Mouse (Mus musculus) forebrain, embryonic 16.5 days (tissue): ENCODE measurements at regions not wholly inside any gene's neighbourhood (a gene's known extent, or its start where the extent isn't known, plus 50 kb on each side); places are given as distances from the start of the nearest gene placed in this dataset.

ENCODE experiments used
- ATAC-seq: fragments of 200-750 bp; cut with Nextera tagmentation; 2 replicates; pipeline ENCODE4 v1.8.0; 2017; ENCODE audit warnings: mild to moderate bottlenecking, moderate library complexity
- H3K27ac ChIP-seq: fragments of 300-500 bp; sonication (generic); 2 replicates; pipeline ENCODE4 v1.5.1; 2014; ENCODE audit warnings: low read length, control low read depth
- H3K27me3 ChIP-seq: fragments of 300-500 bp; sonication (generic); replicated peaks from 2 replicates; pipeline ENCODE4 v1.6.1; 2014; ENCODE audit warnings: low read length; ENCODE audit not compliant: control insufficient read depth, insufficient read depth
- H3K36me3 ChIP-seq: fragments of 300-500 bp; sonication (generic); 2 replicates; pipeline ENCODE4 v1.6.1; 2014; ENCODE audit not compliant: control insufficient read depth, insufficient read depth
- H3K4me1 ChIP-seq: fragments of 300-500 bp; sonication (generic); replicated peaks from 2 replicates; pipeline ENCODE4 v1.6.1; 2014; ENCODE audit warnings: low read length; ENCODE audit not compliant: control insufficient read depth, insufficient read depth
- H3K4me2 ChIP-seq: fragments of 300-500 bp; sonication (generic); 2 replicates; pipeline ENCODE4 v1.6.1; 2014; ENCODE audit warnings: mild to moderate bottlenecking, low read length, control low read depth
- H3K4me3 ChIP-seq: fragments of 300-500 bp; sonication (generic); replicated peaks from 2 replicates; pipeline ENCODE4 v1.5.1; 2014; ENCODE audit warnings: mild to moderate bottlenecking, low read length, control low read depth
- H3K9ac ChIP-seq: fragments of 300-500 bp; sonication (generic); replicated peaks from 2 replicates; pipeline ENCODE4 v1.6.1; 2014; ENCODE audit warnings: low read depth, low read length, control low read depth
- H3K9me3 ChIP-seq: fragments of 300-500 bp; sonication (generic); 2 replicates; pipeline ENCODE4 v1.6.1; 2016; ENCODE audit warnings: low read length; ENCODE audit not compliant: control insufficient read depth
- WGBS: fragments of 180-500 bp; shearing (Covaris S2); extraction: QIAGEN DNeasy Blood & Tissue Kit; methylation state at CpG from one replicate; pipeline ENCODE4 v1.1.7; 2014; 5-methylcytosine and 5-hydroxymethylcytosine counted together

GRCm38 (mm10) chr15:52783940-52784339 is 1100.8 kb upstream of the Gm7489 start:
- no peak overlapping the region for H3K9ac ChIP-seq

GRCm38 (mm10) chr15:52785196-52785595 is 1099.5 kb upstream of the Gm7489 start:
- Histone ChIP-seq H3K27me3 (no peaks in the 10 kb centered on the region), H3K4me1 (no peaks in the 10 kb centered on the region), H3K4me3 (no peak overlapping the region), H3K36me3 (no peaks in the 10 kb centered on the region), H3K9ac (no peak overlapping the region), H3K4me2 (no peak overlapping the region), H3K9me3 (no peaks in the 10 kb centered on the region), H3K27ac (no peak overlapping the region)
- WGBS: 86% methylated on average over 3 of the region's 3 CpGs
- ATAC-seq: no peak

More at GRCm38 (mm10) chr15:52783940-52784339, 1100.8 kb upstream of the Gm7489 start:
- 95% methylated on average over 2 of the region's 2 CpGs for WGBS
- no peaks in the 10 kb centered on the region for H3K9me3 ChIP-seq
- H3K4me2 ChIP-seq: no peak overlapping the region
- H3K4me1 ChIP-seq: no peaks in the 10 kb centered on the region
- no peak overlapping the region for H3K4me3 ChIP-seq
- no peaks in the 10 kb centered on the region for H3K27me3 ChIP-seq
- ATAC-seq: no peak
- no peaks in the 10 kb centered on the region for H3K36me3 ChIP-seq
- no peak overlapping the region for H3K27ac ChIP-seq

DNA sequence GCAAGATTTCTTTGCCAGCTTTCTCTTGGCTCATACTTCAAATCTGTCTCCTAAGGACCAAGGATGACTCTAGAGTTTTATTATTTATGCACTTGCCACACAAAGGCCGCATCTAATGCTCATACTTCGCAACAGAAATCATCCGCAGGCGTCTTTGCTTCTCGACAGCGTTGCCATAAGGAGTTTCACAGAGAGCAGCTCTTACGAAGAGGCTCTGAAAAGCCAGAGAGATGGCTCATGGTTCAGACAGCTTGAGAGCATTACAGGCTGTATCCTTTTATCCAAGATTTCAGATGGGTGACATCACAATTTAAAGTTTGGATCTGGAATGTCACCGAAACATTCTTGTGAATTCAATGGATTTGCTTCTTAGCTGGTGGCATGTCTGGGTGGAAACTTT is 1098.7 kb upstream of the Gm7489 start:
- H3K4me1 ChIP-seq: no peaks in the 10 kb centered on the region
- H3K27ac ChIP-seq: no peak overlapping the region
- no peak for ATAC-seq
- no peaks in the 10 kb centered on the region for H3K9me3 ChIP-seq
- H3K36me3 ChIP-seq: no peaks in the 10 kb centered on the region
- no peak overlapping the region for H3K4me3 ChIP-seq
- H3K4me2 ChIP-seq: no peak overlapping the region
- H3K9ac ChIP-seq: no peak overlapping the region
- H3K27me3 ChIP-seq: no peaks in the 10 kb centered on the region
- WGBS: 88% methylated on average over 8 of the region's 8 CpGs

DNA sequence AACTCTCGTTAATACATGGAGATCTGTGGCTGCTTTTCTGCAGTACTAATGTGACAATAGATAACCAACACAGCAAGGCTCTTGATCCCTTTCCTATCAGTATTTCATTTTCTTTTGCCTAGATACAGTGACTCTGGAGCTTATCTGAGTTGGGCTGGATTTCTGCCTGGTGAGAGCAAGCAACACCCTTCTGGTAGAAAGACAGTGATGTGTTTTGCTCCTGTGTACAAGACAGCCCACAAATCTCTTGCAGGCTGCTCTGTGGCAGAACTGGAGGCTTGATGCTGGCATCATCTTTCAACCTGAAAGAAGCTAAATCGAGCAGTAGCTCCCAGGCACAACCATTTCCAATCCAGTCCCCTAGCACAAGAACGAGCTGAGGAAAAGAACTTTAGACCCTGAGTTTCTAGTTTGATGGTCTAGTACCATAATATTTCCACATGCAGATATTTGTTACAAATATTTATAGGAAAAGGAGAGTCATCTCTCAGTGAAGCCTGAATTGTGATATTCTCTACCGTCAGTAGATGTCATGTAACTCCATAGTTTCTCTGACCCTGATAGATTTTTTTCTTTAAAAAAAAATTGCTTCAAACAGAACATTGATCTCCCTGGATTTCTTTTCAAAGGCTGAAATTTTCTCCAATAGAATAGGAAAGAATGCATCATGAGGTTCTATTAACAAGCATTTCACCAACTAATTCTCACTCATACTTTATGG is 1079.1 kb upstream of the Gm7489 start:
- ATAC-seq: no peak
- Histone ChIP-seq H3K27me3 (no peaks in the 10 kb centered on the region), H3K4me3 (no peak overlapping the region), H3K36me3 (no peaks in the 10 kb centered on the region), H3K9ac (no peak overlapping the region), H3K4me2 (no peak overlapping the region), H3K4me1 (no peaks in the 10 kb centered on the region), H3K27ac (no peak overlapping the region), H3K9me3 (no peaks in the 10 kb centered on the region)
- 88% methylated on average over 4 of the region's 4 CpGs for WGBS

GRCm38 (mm10) chr15:52808622-52809021 is 1076.1 kb upstream of the Gm7489 start:
- no peak overlapping the region for H3K27ac ChIP-seq
- H3K4me2 ChIP-seq: no peak overlapping the region
- H3K27me3 ChIP-seq: no peaks in the 10 kb centered on the region
- no peaks in the 10 kb centered on the region for H3K36me3 ChIP-seq
- H3K9ac ChIP-seq: no peak overlapping the region
- 70% methylated on average over 3 of the region's 3 CpGs for WGBS
- H3K9me3 ChIP-seq: no peaks in the 10 kb centered on the region
- H3K4me3 ChIP-seq: no peak overlapping the region
- ATAC-seq: no peak
- no peaks in the 10 kb centered on the region for H3K4me1 ChIP-seq

GRCm38 (mm10) chr15:52820796-52821195 is 1063.9 kb upstream of the Gm7489 start:
- Histone ChIP-seq H3K4me3 (no peak overlapping the region), H3K9me3 (no peaks in the 10 kb centered on the region), H3K27ac (no peak overlapping the region), H3K4me2 (no peak overlapping the region), H3K27me3 (no peaks in the 10 kb centered on the region), H3K9ac (no peak overlapping the region), H3K4me1 (no peaks in the 10 kb centered on the region), H3K36me3 (no peaks in the 10 kb centered on the region)
- ATAC-seq: no peak
- 91% methylated on average over 6 of the region's 6 CpGs for WGBS

DNA sequence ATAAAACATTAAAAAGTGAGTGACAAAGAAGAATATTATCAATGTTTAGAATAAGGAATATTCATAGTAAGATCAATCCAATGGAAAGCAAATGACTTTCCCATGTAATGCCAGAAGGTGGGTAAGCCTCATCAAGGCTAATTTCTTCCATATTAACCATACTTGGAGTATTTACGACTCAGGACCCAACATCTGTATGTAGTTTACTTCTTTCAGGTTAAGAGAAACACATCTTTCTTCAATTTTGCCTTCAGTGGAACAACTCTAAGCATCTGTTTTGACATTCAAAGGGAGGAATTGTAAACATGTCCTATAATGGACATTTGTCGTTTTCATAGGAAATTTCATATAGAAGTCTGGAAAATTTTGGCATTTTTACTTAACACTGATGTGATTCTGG is 1047.8 kb upstream of the Gm7489 start:
- H3K9me3 ChIP-seq: no peaks in the 10 kb centered on the region
- H3K27ac ChIP-seq: no peak overlapping the region
- no peak overlapping the region for H3K4me3 ChIP-seq
- no peaks in the 10 kb centered on the region for H3K36me3 ChIP-seq
- H3K4me1 ChIP-seq: no peaks in the 10 kb centered on the region
- no peak overlapping the region for H3K4me2 ChIP-seq
- WGBS: 88% methylated on average over 2 of the region's 2 CpGs
- H3K27me3 ChIP-seq: no peaks in the 10 kb centered on the region
- no peak overlapping the region for H3K9ac ChIP-seq
- no peak for ATAC-seq

DNA sequence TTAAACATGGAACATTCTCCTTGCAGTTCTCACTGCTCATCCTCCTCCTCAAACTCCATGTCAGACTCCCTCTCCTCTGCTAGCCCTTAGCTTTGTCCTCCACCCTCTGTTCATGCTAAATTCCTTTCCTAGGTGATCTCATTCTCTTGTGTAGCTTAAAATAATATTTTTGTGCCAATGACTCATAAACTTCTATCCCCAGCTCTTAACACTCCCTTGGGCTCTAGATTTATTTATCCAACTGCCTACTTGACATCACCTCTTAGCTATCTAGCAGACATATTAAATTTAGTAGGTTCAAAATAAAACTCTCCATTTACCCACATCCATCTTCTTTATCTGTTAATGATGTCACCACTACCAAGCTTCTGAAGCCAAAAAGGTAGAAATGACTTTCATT is 1036.6 kb upstream of the Gm7489 start:
- ATAC-seq: no peak
- Histone ChIP-seq H3K4me1 (no peaks in the 10 kb centered on the region), H3K4me2 (no peak overlapping the region), H3K27ac (no peak overlapping the region), H3K9me3 (no peaks in the 10 kb centered on the region), H3K27me3 (no peaks in the 10 kb centered on the region), H3K9ac (no peak overlapping the region), H3K4me3 (no peak overlapping the region), H3K36me3 (no peaks in the 10 kb centered on the region)

DNA sequence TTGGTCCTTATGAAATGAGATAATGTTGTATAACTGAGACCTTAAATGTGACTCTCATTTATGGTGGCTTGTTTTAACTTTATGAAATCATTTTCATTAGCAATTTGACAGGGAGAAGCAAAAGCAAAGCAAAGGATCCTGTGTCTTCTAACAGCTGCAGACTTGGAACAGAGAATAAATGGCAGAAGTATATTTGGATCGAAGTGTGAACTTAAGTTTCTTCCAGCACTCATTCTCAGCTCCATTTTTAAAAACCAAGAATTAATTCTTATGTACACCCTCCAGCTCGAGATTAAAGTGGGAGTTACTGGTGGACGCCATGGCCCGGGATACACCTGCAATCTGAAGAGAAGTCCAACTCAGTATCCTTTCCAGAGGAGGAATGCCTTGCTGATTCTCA is 1026.0 kb upstream of the Gm7489 start:
- Histone ChIP-seq H3K4me2 (no peak overlapping the region), H3K9me3 (no peaks in the 10 kb centered on the region), H3K9ac (no peak overlapping the region), H3K36me3 (no peaks in the 10 kb centered on the region), H3K27ac (no peak overlapping the region), H3K27me3 (no peaks in the 10 kb centered on the region), H3K4me3 (no peak overlapping the region), H3K4me1 (no peaks in the 10 kb centered on the region)
- 85% methylated on average over 4 of the region's 4 CpGs for WGBS
- no peak for ATAC-seq

DNA sequence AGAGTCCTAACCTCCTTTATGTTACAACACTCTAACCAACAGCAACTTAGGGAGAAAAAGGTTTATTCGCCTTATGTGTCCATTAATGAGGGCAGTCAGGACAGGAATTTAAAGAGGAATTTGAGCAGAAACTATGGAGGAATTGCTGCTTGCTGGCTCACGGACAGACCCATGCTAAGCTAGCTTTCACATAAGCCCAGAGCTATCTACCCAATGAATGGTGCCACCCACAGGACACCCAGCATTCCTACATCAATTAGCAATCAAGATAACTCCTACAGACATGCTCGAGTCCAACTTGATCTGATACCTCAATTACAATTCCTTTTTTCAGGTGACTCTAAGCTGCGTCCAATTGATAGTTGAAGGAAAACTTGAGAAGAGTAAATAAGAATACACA is 1021.2 kb upstream of the Gm7489 start:
- H3K27ac ChIP-seq: no peak overlapping the region
- H3K9ac ChIP-seq: no peak overlapping the region
- H3K9me3 ChIP-seq: no peaks in the 10 kb centered on the region
- H3K4me2 ChIP-seq: no peak overlapping the region
- H3K4me1 ChIP-seq: no peaks in the 10 kb centered on the region
- WGBS: 84% methylated on average over 4 of the region's 4 CpGs
- no peak overlapping the region for H3K4me3 ChIP-seq
- H3K36me3 ChIP-seq: no peaks in the 10 kb centered on the region
- H3K27me3 ChIP-seq: no peaks in the 10 kb centered on the region
- no peak for ATAC-seq
